Mouse (Mus musculus) heart, embryonic 12.5 days (tissue): Measurements from ENCODE around the gene Gnb4. TPM values are rescaled to one million over a fixed set of nuclear protein-coding genes. Genes with fewer than 3 reads are reported as not detected.

Experiments
- ATAC-seq: fragments of 200-750 bp; cut with Nextera tagmentation; 2 replicates; pipeline ENCODE4 v1.8.0; 2017; ENCODE audit warnings: moderate TSS enrichment, moderate library complexity; ENCODE audit not compliant: insufficient number of reproducible peaks, low FRiP score
- H3K27ac ChIP-seq: fragments of 300-500 bp; sonication (generic); 2 replicates; pipeline ENCODE4 v1.5.1; 2016; ENCODE audit warnings: mild to moderate bottlenecking, moderate library complexity; ENCODE audit not compliant: poor library complexity, severe bottlenecking
- H3K27me3 ChIP-seq: fragments of 300-500 bp; sonication (generic); replicated peaks from 2 replicates; pipeline ENCODE4 v1.6.1; 2016; ENCODE audit warnings: mild to moderate bottlenecking, moderate library complexity
- H3K36me3 ChIP-seq: fragments of 300-500 bp; sonication (generic); 2 replicates; pipeline ENCODE4 v1.6.1; 2016; ENCODE audit warnings: mild to moderate bottlenecking, moderate library complexity
- H3K4me1 ChIP-seq: fragments of 300-500 bp; sonication (generic); replicated peaks from 2 replicates; pipeline ENCODE4 v1.6.1; 2016; ENCODE audit warnings: mild to moderate bottlenecking
- H3K4me2 ChIP-seq: fragments of 300-500 bp; sonication (generic); 2 replicates; pipeline ENCODE4 v1.6.1; 2016; ENCODE audit warnings: mild to moderate bottlenecking, moderate library complexity
- H3K4me3 ChIP-seq: fragments of 300-500 bp; sonication (generic); 2 replicates; pipeline ENCODE4 v1.5.1; 2016; ENCODE audit warnings: mild to moderate bottlenecking
- H3K9ac ChIP-seq: fragments of 300-500 bp; sonication (generic); 2 replicates; pipeline ENCODE4 v1.6.1; 2016; ENCODE audit warnings: mild to moderate bottlenecking, moderate library complexity
- H3K9me3 ChIP-seq: fragments of 300-500 bp; sonication (generic); replicated peaks from 2 replicates; pipeline ENCODE4 v1.6.1; 2016; ENCODE audit warnings: mild to moderate bottlenecking, moderate library complexity
- WGBS: fragments of 180-500 bp; shearing (Covaris S2); methylation state at CpG from one replicate; pipeline ENCODE4 v1.1.7; 2016; 5-methylcytosine and 5-hydroxymethylcytosine counted together
- polyA plus RNA-seq: library from polyadenylated mRNA; unstranded; fragments of >200 nt; fragmentation: Nextera tagmentation; extraction: Ambion mirVana; gene quantifications from 2 replicates; pipeline ENCODE4 v1.2.1, GENCODE M21; 2016

The Gnb4 gene
- polyA plus RNA-seq, 1 experiment from 2014 or later = 50.5 TPM

DNA sequence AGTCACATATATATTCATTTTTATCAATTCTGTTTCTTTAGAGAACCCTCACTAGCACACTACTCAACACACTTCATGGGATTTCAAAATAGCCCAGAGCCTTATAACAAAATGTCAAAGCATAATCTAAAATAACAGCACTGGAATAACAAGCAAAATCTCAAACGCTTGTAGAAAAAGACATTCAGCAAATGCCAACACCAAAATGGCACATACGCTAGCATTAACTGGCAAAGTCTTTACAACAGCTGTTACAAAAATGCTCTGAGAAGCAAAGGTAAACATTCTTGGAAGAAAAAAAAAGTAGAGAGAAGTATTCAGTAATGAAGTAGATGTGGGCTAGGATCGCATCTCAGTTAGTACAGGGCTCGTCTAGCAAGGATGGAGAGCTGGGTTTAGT, 30.5 kb upstream of the Gnb4 start:
- Histone ChIP-seq H3K4me2 (no peak overlapping the region), H3K27ac (no peak overlapping the region), H3K9ac (no peak overlapping the region), H3K4me1 (no peaks in the 10 kb centered on the region), H3K27me3 (no peaks in the 10 kb centered on the region), H3K36me3 (no peaks in the 10 kb centered on the region), H3K4me3 (no peak overlapping the region), H3K9me3 (no peaks in the 10 kb centered on the region; the same call in 1 of the 2 replicates)
- 87% methylated on average over 4 of the region's 4 CpGs for WGBS
- no peak for ATAC-seq

DNA sequence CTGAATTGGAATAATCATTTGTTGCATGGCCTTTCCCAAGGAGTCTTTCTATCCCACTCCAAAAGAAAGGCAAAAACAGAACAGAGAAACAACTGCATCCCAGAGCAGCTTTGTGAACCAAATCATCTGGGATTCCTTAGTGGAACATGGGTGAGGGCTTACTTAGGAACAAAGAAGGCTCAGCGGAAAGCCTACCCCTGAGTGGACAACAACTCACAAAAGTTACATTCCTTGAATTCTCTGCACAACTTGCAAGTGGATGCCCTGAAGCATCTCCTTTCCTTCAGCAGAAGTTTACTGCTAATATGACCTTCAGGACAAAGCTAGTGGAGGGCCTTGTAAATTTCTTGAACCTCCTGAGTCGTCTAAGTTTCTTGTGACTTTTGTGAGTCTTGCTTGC, 28.4 kb upstream of the Gnb4 start:
- Histone ChIP-seq H3K4me2 (no peak overlapping the region), H3K27ac (no peak overlapping the region), H3K9ac (no peak overlapping the region), H3K4me1 (no peaks in the 10 kb centered on the region), H3K36me3 (no peaks in the 10 kb centered on the region), H3K27me3 (no peaks in the 10 kb centered on the region), H3K4me3 (no peak overlapping the region), H3K9me3 (no peaks in the 10 kb centered on the region)
- 73% methylated on average over 2 of the region's 2 CpGs for whole genome bisulfite sequencing
- no peak for ATAC-seq

- no peaks in the 10 kb centered on the region for H3K27me3 ChIP-seq
- no peak overlapping the region for H3K9ac ChIP-seq
- ATAC-seq = no peak
- H3K27ac ChIP-seq = no peak overlapping the region
- H3K36me3 ChIP-seq = no peaks in the 10 kb centered on the region
- H3K9me3 ChIP-seq = no peaks in the 10 kb centered on the region
- H3K4me3 ChIP-seq = no peak overlapping the region
- WGBS = 84% methylated on average over 6 of the region's 6 CpGs
- H3K4me1 ChIP-seq = no peaks in the 10 kb centered on the region
- H3K4me2 ChIP-seq = no peak overlapping the region
These were observed 25.7 kb upstream of the Gnb4 start for GRCm38 (mm10) chr3:32642116-32642515.

- 48% methylated on average over 8 of the region's 8 CpGs for whole genome bisulfite sequencing
- no peak overlapping the region for H3K9ac ChIP-seq
- no peaks in the 10 kb centered on the region for H3K4me1 ChIP-seq
- no peaks in the 10 kb centered on the region for H3K9me3 ChIP-seq
- no peaks in the 10 kb centered on the region for H3K36me3 ChIP-seq
- H3K27ac ChIP-seq = no peak overlapping the region; the same call in 1 of the 2 replicates
- H3K4me3 ChIP-seq = no peak overlapping the region
- peak; percentile 39 for ATAC-seq
- H3K27me3 ChIP-seq = no peaks in the 10 kb centered on the region
- H3K4me2 ChIP-seq = 0 out of 2 replicates have a peak overlapping the region, but pooled peaks have one; percentile 7
These were observed 21.9 kb upstream of the Gnb4 start for GRCm38 (mm10) chr3:32638240-32638639.

DNA sequence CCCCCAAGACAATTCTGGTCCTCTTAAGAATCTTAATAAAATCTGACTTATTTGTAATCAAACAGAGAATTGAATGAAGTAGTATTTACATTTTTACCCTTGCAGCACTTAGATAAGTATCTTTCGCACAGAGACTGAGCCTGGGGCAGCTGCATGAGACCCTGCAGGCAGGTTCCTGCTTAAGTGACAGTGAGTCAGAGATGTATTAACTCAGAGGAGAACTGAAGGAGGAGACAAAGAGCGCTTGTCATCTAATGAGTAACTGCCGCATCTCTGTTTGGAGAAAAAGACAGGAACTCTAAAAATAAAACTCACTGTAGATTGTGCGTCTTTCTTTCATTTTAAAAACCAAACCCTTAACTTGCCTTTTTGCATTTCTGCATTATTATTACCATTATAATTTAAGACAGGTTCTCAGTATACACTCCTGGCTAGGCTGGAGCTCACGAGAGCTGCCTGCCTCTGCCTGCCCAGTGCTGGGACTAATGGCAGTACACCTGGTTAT, 16.4 kb upstream of the Gnb4 start:
- Histone ChIP-seq H3K4me2 (no peak overlapping the region), H3K4me3 (no peak overlapping the region), H3K4me1 (no peaks in the 10 kb centered on the region), H3K27me3 (no peaks in the 10 kb centered on the region), H3K9ac (no peak overlapping the region), H3K9me3 (no peaks in the 10 kb centered on the region), H3K36me3 (no peaks in the 10 kb centered on the region), H3K27ac (no peak overlapping the region)
- ATAC-seq = no peak
- WGBS = 56% methylated on average over 5 of the region's 5 CpGs

DNA sequence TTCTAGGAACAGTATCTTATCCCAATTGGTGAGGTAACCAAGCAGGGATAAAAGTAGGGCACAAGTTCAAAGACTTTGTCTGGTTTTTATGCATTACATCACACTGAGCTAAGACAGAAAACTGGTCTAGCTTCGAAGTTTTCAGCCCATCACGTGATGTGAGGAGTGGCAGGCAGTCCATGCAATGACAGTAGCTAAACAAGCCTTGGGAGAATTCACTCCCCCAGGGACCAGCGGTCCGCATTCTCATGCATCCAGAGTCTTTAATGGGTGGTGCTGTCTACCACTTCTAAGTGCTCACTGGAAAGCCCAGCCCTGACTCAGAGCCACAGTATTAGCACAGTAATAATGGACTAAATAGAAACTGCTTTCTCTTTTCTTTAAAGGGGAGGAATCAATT, 13.8 kb upstream of the Gnb4 start:
- Histone ChIP-seq H3K4me2 (no peak overlapping the region), H3K27ac (no peak overlapping the region), H3K4me1 (no peaks in the 10 kb centered on the region), H3K4me3 (no peak overlapping the region), H3K9me3 (no peaks in the 10 kb centered on the region), H3K27me3 (no peaks in the 10 kb centered on the region), H3K36me3 (no peaks in the 10 kb centered on the region), H3K9ac (no peak overlapping the region)
- no peak for ATAC-seq
- WGBS = 47% methylated on average over 4 of the region's 4 CpGs

DNA sequence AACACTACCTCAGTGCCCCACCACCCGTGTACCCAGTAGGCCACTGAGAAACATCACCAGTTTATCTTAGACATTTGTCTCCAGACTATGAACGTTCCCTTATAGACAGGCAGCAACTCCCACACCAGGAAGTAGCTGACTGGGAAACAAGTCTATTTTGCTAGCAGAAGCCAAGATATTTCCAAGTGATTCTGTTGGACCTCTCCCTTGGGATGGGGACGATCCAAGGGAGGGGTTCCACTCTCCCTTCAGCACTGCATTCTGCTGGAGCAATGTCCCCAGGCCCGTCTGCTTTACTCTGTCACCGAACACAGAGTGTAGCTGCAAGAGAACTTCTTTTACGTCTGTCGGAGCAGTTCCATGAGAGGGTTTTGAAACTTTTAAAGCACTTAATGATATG, 11.8 kb upstream of the Gnb4 start:
- Histone ChIP-seq H3K4me2 (no peak overlapping the region), H3K36me3 (no peaks in the 10 kb centered on the region), H3K4me3 (no peak overlapping the region), H3K27me3 (no peaks in the 10 kb centered on the region), H3K27ac (no peak overlapping the region), H3K4me1 (no peaks in the 10 kb centered on the region), H3K9me3 (no peaks in the 10 kb centered on the region), H3K9ac (no peak overlapping the region)
- whole genome bisulfite sequencing = 68% methylated on average over 7 of the region's 7 CpGs
- ATAC-seq = no peak

- H3K4me3 ChIP-seq = no peak overlapping the region
- no peaks in the 10 kb centered on the region for H3K9me3 ChIP-seq
These were observed 5.7 kb upstream of the Gnb4 start for GRCm38 (mm10) chr3:32622106-32622505.

GRCm38 (mm10) chr3:32621658-32622057, 5.3 kb upstream of the Gnb4 start:
- Histone ChIP-seq H3K27ac (no peak overlapping the region), H3K4me1 (peaks cover 4% of the 10 kb centered on the region; the same call in 1 of the 2 replicates), H3K9ac (no peak overlapping the region), H3K27me3 (no peaks in the 10 kb centered on the region), H3K36me3 (no peaks in the 10 kb centered on the region), H3K4me3 (no peak overlapping the region), H3K4me2 (no peak overlapping the region), H3K9me3 (no peaks in the 10 kb centered on the region)
- ATAC-seq = no peak
- WGBS = 90% methylated on average over 1 of the region's 1 CpGs

More at GRCm38 (mm10) chr3:32622106-32622505, 5.7 kb upstream of the Gnb4 start:
- 80% methylated on average over 3 of the region's 3 CpGs for WGBS
- no peak overlapping the region for H3K4me2 ChIP-seq
- ATAC-seq = no peak
- no peaks in the 10 kb centered on the region for H3K27me3 ChIP-seq
- no peaks in the 10 kb centered on the region for H3K36me3 ChIP-seq
- H3K27ac ChIP-seq = no peak overlapping the region
- H3K4me1 ChIP-seq = peaks cover 4% of the 10 kb centered on the region; the same call in 1 of the 2 replicates
- no peak overlapping the region for H3K9ac ChIP-seq

DNA sequence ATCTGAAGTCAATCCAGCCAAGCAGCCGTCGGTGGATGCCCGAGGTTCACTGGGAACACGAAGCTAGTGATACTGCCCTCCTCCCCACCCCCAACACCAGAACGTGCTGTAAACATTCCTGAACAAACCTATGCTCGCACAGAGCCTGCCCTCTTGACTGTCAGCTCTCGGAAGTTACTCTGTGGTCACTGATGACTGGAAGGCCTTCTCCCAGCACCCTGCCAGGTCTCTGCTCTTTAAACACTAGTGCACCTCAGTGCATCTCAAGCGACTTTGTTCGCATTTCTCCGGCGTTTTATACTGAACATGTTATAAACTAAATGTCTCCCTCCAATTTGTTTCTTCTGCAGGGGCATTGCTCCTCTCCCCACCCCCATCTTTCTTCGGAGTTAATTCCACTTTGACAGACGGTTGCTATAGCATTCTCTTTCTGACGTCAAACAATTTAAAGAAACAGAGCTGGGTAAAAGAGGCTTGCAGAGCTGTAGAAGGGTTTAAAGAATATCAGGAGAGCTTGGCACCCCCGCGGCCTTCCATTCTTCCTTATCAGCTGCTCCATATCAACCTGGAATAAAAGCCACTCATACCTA, 763 bp upstream of the Gnb4 start:
- peak overlapping the region; percentile 92 for H3K9ac ChIP-seq
- no peaks in the 10 kb centered on the region for H3K9me3 ChIP-seq
- peak overlapping the region; percentile 67 for H3K4me2 ChIP-seq
- H3K27me3 ChIP-seq = no peaks in the 10 kb centered on the region
- peaks cover 5% of the 10 kb centered on the region for H3K36me3 ChIP-seq
- H3K4me3 ChIP-seq = peak overlapping the region; percentile 93
- H3K27ac ChIP-seq = peak overlapping the region; percentile 67
- no peak; the same call in 1 of the 2 replicates for ATAC-seq
- peaks cover 11% of the 10 kb centered on the region; the same call in 1 of the 2 replicates for H3K4me1 ChIP-seq
- 15% methylated on average over 16 of the region's 16 CpGs for WGBS

DNA sequence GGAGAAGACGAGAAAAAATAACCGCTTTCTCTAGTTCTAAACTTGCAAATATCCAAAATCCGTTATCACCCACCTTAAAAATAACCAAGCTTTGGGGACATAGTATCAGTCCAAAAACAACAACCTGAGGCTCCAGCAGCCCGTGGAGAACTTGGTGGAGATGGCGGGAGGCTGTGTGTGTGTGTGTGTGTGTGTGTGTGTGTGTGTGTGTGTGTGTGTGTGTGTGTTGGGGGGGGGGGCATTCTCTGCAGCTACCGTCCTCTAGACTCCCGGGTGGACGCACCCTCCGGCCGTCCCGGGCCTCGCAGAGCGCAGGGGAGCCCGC, 417 bp downstream of the Gnb4 start:
- peak overlapping the region; percentile 93 for H3K4me3 ChIP-seq
- WGBS = 16% methylated on average over 5 of the region's 14 CpGs
- peaks cover 16% of the 10 kb centered on the region; the same call in 1 of the 2 replicates for H3K4me1 ChIP-seq
- ATAC-seq = no peak; the same call in 1 of the 2 replicates
- no peaks in the 10 kb centered on the region for H3K27me3 ChIP-seq
- H3K36me3 ChIP-seq = peaks cover 5% of the 10 kb centered on the region
- H3K4me2 ChIP-seq = peak overlapping the region; percentile 67
- H3K27ac ChIP-seq = peak overlapping the region; percentile 67
- H3K9me3 ChIP-seq = no peaks in the 10 kb centered on the region
- H3K9ac ChIP-seq = peak overlapping the region; percentile 92

DNA sequence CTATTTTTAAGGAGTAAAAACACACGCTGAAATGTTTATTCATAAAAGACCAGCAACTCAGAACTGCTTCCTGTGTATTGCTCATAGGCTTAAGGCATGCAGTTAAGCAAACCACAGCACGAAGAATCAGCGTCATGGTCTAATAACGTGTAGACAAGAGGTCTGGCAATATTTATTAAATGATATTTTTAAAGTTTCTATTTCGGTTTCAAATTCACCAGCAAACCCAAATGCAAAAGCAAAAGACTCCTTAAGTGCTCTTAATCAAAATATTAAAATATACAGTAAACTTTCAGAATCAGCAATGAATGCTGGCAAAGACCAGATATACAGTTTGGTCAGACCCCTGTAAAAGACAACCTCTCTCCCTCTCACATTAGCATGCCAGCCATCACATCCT, 1.0 kb downstream of the Gnb4 start:
- H3K4me3 ChIP-seq = peak overlapping the region; percentile 93
- no peak for ATAC-seq
- 65% methylated on average over 5 of the region's 5 CpGs for WGBS
- H3K27ac ChIP-seq = no peak overlapping the region
- H3K9me3 ChIP-seq = no peaks in the 10 kb centered on the region
- H3K27me3 ChIP-seq = no peaks in the 10 kb centered on the region
- peak overlapping the region; percentile 92; the same call in 1 of the 2 replicates for H3K9ac ChIP-seq
- peaks cover 5% of the 10 kb centered on the region for H3K36me3 ChIP-seq
- peaks cover 16% of the 10 kb centered on the region; the same call in 1 of the 2 replicates for H3K4me1 ChIP-seq
- peak overlapping the region; percentile 67 for H3K4me2 ChIP-seq
